Mouse (Mus musculus): Measurements from ENCODE around the gene Gm28305. TPM values are rescaled to one million over a fixed set of nuclear protein-coding genes. Genes with fewer than 3 reads are reported as not detected.

Gm28305 gene
- polyA plus RNA-seq, 1 experiment from 2014 or later: not detected

Other genes starting within 250 kb of the Gm28305 start
- gene Nphp3, start 38.1 kb upstream of the Gm28305 start, polyA plus RNA-seq (2015; fragmentation: Nextera tagmentation; extraction: Ambion mirVana): 2.9 and 4.2 TPM in 2 replicates
- gene Uba5, start 22.5 kb downstream of the Gm28305 start, polyA plus RNA-seq (2015; fragmentation: Nextera tagmentation; extraction: Ambion mirVana): 31.3 and 36.6 TPM in 2 replicates
- 10.3 and 11.9 TPM in 2 replicates for gene Acad11, start 22.7 kb downstream of the Gm28305 start, polyA plus RNA-seq (2015; fragmentation: Nextera tagmentation; extraction: Ambion mirVana)
- gene Ackr4, start 86.3 kb downstream of the Gm28305 start, polyA plus RNA-seq (2015; fragmentation: Nextera tagmentation; extraction: Ambion mirVana): 5.5 and 7.8 TPM in 2 replicates
- 14.8 and 17.0 TPM in 2 replicates for gene Dnajc13, start 222.3 kb downstream of the Gm28305 start, polyA plus RNA-seq (2015; fragmentation: Nextera tagmentation; extraction: Ambion mirVana)

Data from heart, embryonic 15.5 days (tissue).